Mouse (Mus musculus): Measurements from ENCODE around the gene Blcap. TPM values are rescaled to one million over a fixed set of nuclear protein-coding genes. Genes with fewer than 3 reads are reported as not detected.

Blcap gene
- polyA plus RNA-seq, 1 experiment from 2014 or later: 246 TPM

DNA sequence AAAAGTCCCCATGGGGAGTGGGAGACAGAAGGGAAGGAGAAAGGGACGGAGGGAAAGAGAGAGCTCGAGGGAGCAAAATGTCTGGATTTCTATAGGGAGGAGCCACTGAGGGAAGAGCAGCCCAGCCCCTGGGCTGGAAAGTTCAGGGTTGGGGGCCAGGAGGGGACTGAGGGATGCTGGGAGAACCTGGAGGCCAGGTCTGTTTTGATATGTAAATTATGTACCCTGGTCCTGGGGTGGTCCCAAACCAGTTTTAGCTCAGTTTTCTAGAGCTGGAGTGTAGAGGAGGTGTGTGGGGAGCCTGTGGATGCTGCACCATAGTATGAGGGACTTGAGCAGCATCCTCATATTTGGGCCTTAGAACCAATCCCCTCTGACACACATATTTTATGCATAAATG is 2.2 kb downstream of the Blcap start:
- peaks cover 38% of the 10 kb centered on the region for H3K4me1 ChIP-seq (replicated peaks)
- H3K4me3 ChIP-seq (replicated peaks): no peak overlapping the region
- H3K9ac ChIP-seq (replicated peaks): 0 out of 2 replicates have a peak overlapping the region, but pooled peaks have one; percentile 7
- H3K9me3 ChIP-seq: no peaks in the 10 kb centered on the region
- H3K27ac ChIP-seq: no peak overlapping the region
- no peaks in the 10 kb centered on the region for H3K27me3 ChIP-seq
- no peak overlapping the region for H3K4me2 ChIP-seq (replicated peaks)
- peaks cover 2% of the 10 kb centered on the region for H3K36me3 ChIP-seq
- no peak for ATAC-seq
- 18% methylated on average over 2 of the region's 2 CpGs for WGBS

DNA sequence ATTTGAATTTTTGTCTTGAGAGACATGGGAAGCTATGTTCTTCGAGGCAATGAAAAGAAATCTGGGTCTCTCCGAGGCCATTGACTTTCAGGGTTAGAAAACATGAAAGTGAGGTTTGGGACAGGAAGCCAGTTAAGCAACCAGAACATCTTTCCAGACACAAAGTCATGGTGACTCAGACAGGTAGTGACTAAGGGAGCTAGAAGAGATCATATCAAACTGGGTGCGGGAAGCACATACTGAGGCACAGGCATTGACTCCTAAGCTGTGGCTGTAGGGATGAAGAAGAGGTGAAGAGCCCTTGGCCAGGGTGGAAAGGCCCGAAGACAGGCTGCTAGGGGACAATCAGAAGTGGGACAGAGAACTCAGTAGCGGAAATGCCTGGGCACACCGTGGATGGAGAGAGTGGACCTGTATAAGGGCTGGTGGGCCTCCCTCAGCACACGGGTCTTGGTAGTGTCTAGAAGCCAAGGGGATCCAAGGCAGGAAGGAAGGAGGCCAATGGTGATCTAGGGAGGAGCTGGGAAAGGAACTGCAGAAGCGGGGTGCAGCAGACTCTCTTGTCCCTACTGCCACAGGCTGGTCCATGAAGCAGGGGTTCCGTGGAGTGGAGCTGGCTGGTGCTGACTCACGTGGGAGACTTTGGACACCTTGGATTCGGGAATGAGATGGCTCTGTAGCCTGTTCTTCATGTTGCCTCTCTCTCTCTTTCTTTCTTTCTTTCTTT is 3.7 kb downstream of the Blcap start:
- Histone ChIP-seq H3K9ac (replicated peaks) (peak overlapping the region; percentile 99), H3K36me3 (peaks cover 17% of the 10 kb centered on the region), H3K27me3 (no peaks in the 10 kb centered on the region), H3K4me2 (replicated peaks) (peak overlapping the region; percentile 77), H3K27ac (peak overlapping the region; percentile 92), H3K4me1 (replicated peaks) (peaks cover 51% of the 10 kb centered on the region), H3K9me3 (peaks cover 9% of the 10 kb centered on the region; the same call in 1 of the 2 replicates), H3K4me3 (replicated peaks) (peak overlapping the region; percentile 92)
- WGBS: 86% methylated on average over 11 of the region's 11 CpGs
- ATAC-seq: no peak

DNA sequence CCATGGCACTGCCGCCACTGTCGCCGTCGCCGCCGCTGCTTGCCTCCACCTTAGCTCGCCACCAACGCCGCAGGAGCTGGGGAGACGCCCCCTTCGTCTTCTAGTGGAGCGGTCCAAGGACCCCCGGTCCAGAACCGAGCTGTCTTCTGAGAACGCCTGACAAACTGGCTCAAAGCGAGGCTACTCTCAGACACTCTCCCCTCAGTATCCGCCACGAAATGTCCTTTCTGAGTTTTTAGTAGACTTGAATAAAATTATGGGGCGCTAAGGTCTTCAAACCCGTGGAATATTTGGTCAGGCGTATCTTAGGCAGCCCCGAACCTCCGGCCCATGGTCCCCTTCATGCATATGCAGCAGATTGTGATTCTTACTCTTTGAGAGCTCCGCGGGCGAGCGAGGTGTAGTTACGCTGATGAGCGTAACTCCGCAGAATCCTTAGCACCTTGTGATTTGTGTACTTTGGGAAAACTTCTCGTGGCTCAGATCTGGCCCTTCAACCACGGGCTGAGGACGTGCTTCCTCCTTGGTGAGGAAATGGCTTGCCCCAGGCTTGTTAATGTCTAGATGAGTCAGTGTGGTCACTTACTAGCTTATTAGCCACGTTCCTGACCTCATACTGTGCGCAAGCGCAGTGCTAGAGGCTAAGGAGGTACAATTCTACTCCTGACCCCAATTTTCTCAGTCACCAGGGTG is 4.7 kb downstream of the Blcap start:
- H3K27ac ChIP-seq: peak overlapping the region; percentile 92
- peak overlapping the region; percentile 77 for H3K4me2 ChIP-seq (replicated peaks)
- 0% methylated on average over 36 of the region's 36 CpGs for WGBS
- peaks cover 27% of the 10 kb centered on the region for H3K36me3 ChIP-seq
- H3K4me3 ChIP-seq (replicated peaks): peak overlapping the region; percentile 92
- ATAC-seq: peak; percentile 83
- H3K9me3 ChIP-seq: peaks cover 19% of the 10 kb centered on the region; the same call in 1 of the 2 replicates
- H3K4me1 ChIP-seq (replicated peaks): peaks cover 58% of the 10 kb centered on the region
- no peaks in the 10 kb centered on the region for H3K27me3 ChIP-seq
- peak overlapping the region; percentile 99 for H3K9ac ChIP-seq (replicated peaks)

- Histone ChIP-seq H3K4me2 (replicated peaks) (peak overlapping the region; percentile 77), H3K4me1 (replicated peaks) (peaks cover 53% of the 10 kb centered on the region), H3K9me3 (peaks cover 22% of the 10 kb centered on the region; the same call in 1 of the 2 replicates), H3K4me3 (replicated peaks) (peak overlapping the region; percentile 92), H3K27me3 (no peaks in the 10 kb centered on the region), H3K36me3 (peaks cover 32% of the 10 kb centered on the region), H3K9ac (replicated peaks) (peak overlapping the region; percentile 99), H3K27ac (peak overlapping the region; percentile 92)
- under 1% methylated on average over 32 of the region's 35 CpGs for WGBS
- ATAC-seq: peak; percentile 19; the same call in 1 of the 2 replicates
Observed at GRCm38 (mm10) chr2:157565898-157566259, 5.2 kb downstream of the Blcap start.

GRCm38 (mm10) chr2:157565446-157565845 is 5.6 kb downstream of the Blcap start:
- Histone ChIP-seq H3K9me3 (peaks cover 22% of the 10 kb centered on the region; the same call in 1 of the 2 replicates), H3K4me3 (replicated peaks) (peak overlapping the region; percentile 92), H3K4me2 (replicated peaks) (peak overlapping the region; percentile 77), H3K9ac (replicated peaks) (peak overlapping the region; percentile 99), H3K27ac (peak overlapping the region; percentile 92; the same call in 1 of the 2 replicates), H3K36me3 (peaks cover 32% of the 10 kb centered on the region), H3K27me3 (no peaks in the 10 kb centered on the region), H3K4me1 (replicated peaks) (peaks cover 53% of the 10 kb centered on the region)
- no peak for ATAC-seq
- WGBS: 7% methylated on average over 13 of the region's 13 CpGs

GRCm38 (mm10) chr2:157564723-157565122 is 6.4 kb downstream of the Blcap start:
- Histone ChIP-seq H3K27me3 (no peaks in the 10 kb centered on the region), H3K36me3 (peaks cover 39% of the 10 kb centered on the region), H3K9ac (replicated peaks) (peak overlapping the region; percentile 99), H3K4me2 (replicated peaks) (peak overlapping the region; percentile 77), H3K4me3 (replicated peaks) (peak overlapping the region; percentile 92), H3K9me3 (peaks cover 23% of the 10 kb centered on the region; the same call in 1 of the 2 replicates), H3K27ac (peak overlapping the region; percentile 7; the same call in 1 of the 2 replicates), H3K4me1 (replicated peaks) (peaks cover 53% of the 10 kb centered on the region)
- WGBS: 80% methylated on average over 4 of the region's 4 CpGs
- ATAC-seq: no peak

DNA sequence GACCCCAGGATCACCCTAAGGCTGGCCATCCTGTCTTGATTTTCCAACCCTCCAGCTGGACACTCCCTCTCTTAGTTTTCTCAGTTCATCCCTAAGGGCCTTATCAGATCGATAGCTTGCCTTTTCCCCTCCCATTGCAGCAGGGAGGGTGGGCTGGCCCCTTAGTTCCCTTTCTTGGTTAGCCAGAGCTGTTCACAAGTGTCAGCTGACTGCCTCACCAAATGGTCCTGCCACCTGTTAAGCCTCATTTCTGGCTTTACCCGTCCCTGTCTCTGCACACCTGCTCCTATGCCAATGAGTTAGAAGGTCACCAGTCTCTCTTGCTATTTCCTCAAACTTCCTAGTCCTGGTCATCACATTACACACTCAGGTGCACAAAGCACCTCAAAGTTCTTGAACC is 8.0 kb downstream of the Blcap start:
- Histone ChIP-seq H3K27ac (peak overlapping the region; percentile 94), H3K4me3 (replicated peaks) (peak overlapping the region; percentile 62), H3K36me3 (peaks cover 56% of the 10 kb centered on the region), H3K27me3 (no peaks in the 10 kb centered on the region), H3K4me1 (replicated peaks) (peaks cover 61% of the 10 kb centered on the region), H3K4me2 (replicated peaks) (peak overlapping the region; percentile 77), H3K9me3 (peaks cover 34% of the 10 kb centered on the region), H3K9ac (replicated peaks) (peak overlapping the region; percentile 52)
- no peak for ATAC-seq
- WGBS: 52% methylated on average over 2 of the region's 2 CpGs

GRCm38 (mm10) chr2:157561165-157561836 is 9.8 kb downstream of the Blcap start:
- WGBS: 35% methylated on average over 27 of the region's 27 CpGs
- Histone ChIP-seq H3K27me3 (no peaks in the 10 kb centered on the region), H3K4me1 (replicated peaks) (peaks cover 58% of the 10 kb centered on the region)

DNA sequence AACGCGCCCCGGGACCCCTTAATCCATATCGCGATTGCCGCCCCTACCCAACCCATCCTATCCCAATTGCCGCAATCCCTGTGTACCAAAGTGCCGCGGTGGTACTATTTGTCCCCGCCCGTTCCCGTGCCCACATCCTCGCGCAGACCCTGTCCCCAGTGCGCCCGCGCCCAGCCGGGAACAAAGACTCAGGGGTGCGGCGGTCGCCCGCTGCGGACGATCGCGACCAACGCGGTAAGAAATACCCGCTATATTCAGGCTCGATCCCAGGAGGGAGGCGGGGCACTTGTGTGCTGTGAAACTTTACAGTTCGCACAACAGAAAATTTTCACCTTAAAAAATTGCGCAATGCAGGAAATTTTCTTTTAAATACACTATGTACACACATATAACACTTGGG is 10.8 kb downstream of the Blcap start:
- H3K27me3 ChIP-seq: no peaks in the 10 kb centered on the region
- peak overlapping the region; percentile 48; the same call in 1 of the 2 replicates for H3K4me2 ChIP-seq (replicated peaks)
- 63% methylated on average over 33 of the region's 33 CpGs for WGBS
- H3K9me3 ChIP-seq: peaks cover 41% of the 10 kb centered on the region
- H3K4me3 ChIP-seq (replicated peaks): peak overlapping the region; percentile 62
- H3K4me1 ChIP-seq (replicated peaks): peaks cover 58% of the 10 kb centered on the region
- H3K9ac ChIP-seq (replicated peaks): peak overlapping the region; percentile 93
- ATAC-seq: peak; percentile 10; the same call in 1 of the 2 replicates
- H3K27ac ChIP-seq: peak overlapping the region; percentile 94
- H3K36me3 ChIP-seq: peaks cover 81% of the 10 kb centered on the region

More at GRCm38 (mm10) chr2:157561165-157561836, 9.8 kb downstream of the Blcap start:
- Histone ChIP-seq H3K36me3 (peaks cover 73% of the 10 kb centered on the region), H3K4me3 (replicated peaks) (peak overlapping the region; percentile 62), H3K4me2 (replicated peaks) (peak overlapping the region; percentile 77), H3K27ac (peak overlapping the region; percentile 94), H3K9me3 (peaks cover 41% of the 10 kb centered on the region), H3K9ac (replicated peaks) (peak overlapping the region; percentile 93)
- ATAC-seq: peak; percentile 73

DNA sequence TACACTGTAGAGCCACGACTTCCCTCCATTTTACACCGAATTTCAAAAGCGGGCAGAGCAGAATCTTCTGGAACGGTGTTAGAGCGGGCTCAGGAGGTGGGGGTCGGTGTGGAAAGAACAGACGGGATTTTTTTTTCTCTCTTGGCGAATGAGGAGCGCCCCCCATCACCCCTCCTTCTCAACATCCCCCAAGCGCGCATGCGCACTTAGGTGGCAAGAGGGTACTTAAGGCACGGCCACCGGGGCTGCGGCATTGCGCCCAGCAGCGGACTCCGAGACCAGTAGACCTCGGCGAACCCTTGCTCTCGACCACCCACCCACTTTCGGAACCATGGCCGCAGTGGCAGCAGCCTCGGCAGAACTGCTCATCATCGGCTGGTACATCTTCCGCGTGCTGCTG is 11.2 kb downstream of the Blcap start, which contains the start of gene Nnat:
Gene Nnat, plus strand, starts transcription at position 221 of the 400 bp plus-strand sequence.
- 55% methylated on average over 27 of the region's 27 CpGs for WGBS
- Histone ChIP-seq H3K9me3 (peaks cover 41% of the 10 kb centered on the region), H3K4me1 (replicated peaks) (peaks cover 54% of the 10 kb centered on the region), H3K4me2 (replicated peaks) (peak within 1 kb of the TSS; percentile 77), H3K9ac (replicated peaks) (peak within 1 kb of the TSS; percentile 93), H3K4me3 (replicated peaks) (peak within 1 kb of the TSS; percentile 62), H3K27ac (peak within 1 kb of the TSS; percentile 94), H3K36me3 (peaks cover 81% of the 10 kb centered on the region), H3K27me3 (no peaks in the 10 kb centered on the region)
- ATAC-seq: peak; percentile 74

- Histone ChIP-seq H3K27me3 (no peaks in the 10 kb centered on the region), H3K4me2 (replicated peaks) (peak overlapping the region; percentile 48), H3K27ac (peak overlapping the region; percentile 85), H3K4me3 (replicated peaks) (peak overlapping the region; percentile 62), H3K36me3 (peaks cover 81% of the 10 kb centered on the region), H3K4me1 (replicated peaks) (peaks cover 49% of the 10 kb centered on the region), H3K9me3 (peaks cover 41% of the 10 kb centered on the region), H3K9ac (replicated peaks) (peak overlapping the region; percentile 12; the same call in 1 of the 2 replicates)
- ATAC-seq: no peak
- WGBS: 51% methylated on average over 19 of the region's 19 CpGs
Observed at GRCm38 (mm10) chr2:157559440-157559839, 11.6 kb downstream of the Blcap start.
